Mouse (Mus musculus) heart, embryonic 10.5 days (tissue): Measurements from ENCODE around the gene Tmc1. TPM values are rescaled to one million over a fixed set of nuclear protein-coding genes. Genes with fewer than 3 reads are reported as not detected.

Experiments
- DNase-seq: peaks from one replicate; pipeline ENCODE4 v3.0.0-alpha.2; 2017; ENCODE audit warnings: low spot score
- H3K27ac ChIP-seq: fragments of 300-500 bp; sonication (generic); 2 replicates; pipeline ENCODE4 v1.5.1; 2016; ENCODE audit warnings: mild to moderate bottlenecking
- H3K27me3 ChIP-seq: fragments of 300-500 bp; sonication (generic); 2 replicates; pipeline ENCODE4 v1.6.1; 2016; ENCODE audit warnings: mild to moderate bottlenecking; ENCODE audit not compliant: poor library complexity, insufficient read depth, severe bottlenecking
- H3K36me3 ChIP-seq: fragments of 300-500 bp; sonication (generic); 2 replicates; pipeline ENCODE4 v1.6.1; 2016; ENCODE audit warnings: mild to moderate bottlenecking, moderate library complexity
- H3K4me1 ChIP-seq: fragments of 300-500 bp; sonication (generic); 2 replicates; pipeline ENCODE4 v1.6.1; 2016; ENCODE audit warnings: mild to moderate bottlenecking
- H3K4me3 ChIP-seq: fragments of 300-500 bp; sonication (generic); 2 replicates; pipeline ENCODE4 v1.5.1; 2016; ENCODE audit warnings: mild to moderate bottlenecking, moderate library complexity
- H3K9me3 ChIP-seq: fragments of 300-500 bp; sonication (generic); 2 replicates; pipeline ENCODE4 v1.6.1; 2016; ENCODE audit warnings: mild to moderate bottlenecking, moderate library complexity
- WGBS: fragments of 180-500 bp; shearing (Covaris S2); methylation state at CpG from one replicate; pipeline ENCODE4 v1.1.7; 2016; 5-methylcytosine and 5-hydroxymethylcytosine counted together
- polyA plus RNA-seq: library from polyadenylated mRNA; unstranded; fragments of >200 nt; fragmentation: Nextera tagmentation; extraction: Ambion mirVana; gene quantifications from 2 replicates; pipeline ENCODE4 v1.2.1, GENCODE M21; 2016

Tmc1 gene
- polyA plus RNA-seq, 1 experiment from 2014 or later, result not detected

DNA sequence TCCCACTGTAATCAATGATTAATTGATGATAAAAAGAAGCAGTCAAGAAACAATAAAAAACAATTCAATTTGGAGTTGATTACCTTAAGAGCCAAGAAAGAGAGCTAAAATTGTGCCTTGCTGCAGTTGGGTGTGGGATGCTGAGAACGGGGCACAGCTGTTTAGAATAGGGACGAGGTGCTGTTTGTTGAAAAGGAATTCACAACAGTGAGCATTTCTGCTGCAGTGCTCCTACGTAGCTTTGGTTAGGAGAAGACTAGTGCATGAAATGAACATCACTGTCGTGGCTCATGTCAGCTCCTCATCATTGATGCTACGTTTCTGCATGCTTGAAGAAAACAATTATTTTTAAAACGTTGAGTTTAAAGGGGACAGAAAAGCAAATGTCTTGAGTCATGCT lies 166.7 kb downstream of the Tmc1 start:
- H3K27ac ChIP-seq, result no peak overlapping the region
- H3K4me3 ChIP-seq, result no peak overlapping the region
- whole genome bisulfite sequencing, result 72% methylated on average over 6 of the region's 6 CpGs
- no peaks in the 10 kb centered on the region for H3K27me3 ChIP-seq
- H3K9me3 ChIP-seq, result no peaks in the 10 kb centered on the region
- H3K36me3 ChIP-seq, result no peaks in the 10 kb centered on the region
- no peak for DNase-seq
- no peaks in the 10 kb centered on the region for H3K4me1 ChIP-seq

DNA sequence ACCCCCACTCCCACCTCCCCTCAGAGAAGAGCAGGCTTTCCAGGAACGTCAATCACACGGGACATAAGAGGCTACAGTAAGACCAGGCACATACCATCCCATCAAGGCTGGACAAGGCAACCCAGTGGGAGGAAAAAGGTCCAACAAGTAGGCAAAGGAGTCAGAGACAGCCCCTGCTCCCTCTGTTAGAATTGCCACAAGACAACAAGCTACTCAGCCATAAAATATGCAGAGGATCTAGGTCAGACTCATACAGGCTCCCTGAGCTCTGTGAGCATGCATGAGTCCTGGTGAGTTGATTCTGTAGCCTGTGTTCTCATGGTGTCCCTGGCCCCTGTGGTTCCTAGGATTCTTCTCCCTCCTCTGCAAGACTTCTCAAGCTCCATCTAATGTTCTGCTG lies 178.3 kb downstream of the Tmc1 start:
- no peaks in the 10 kb centered on the region for H3K36me3 ChIP-seq
- 62% methylated on average over 2 of the region's 2 CpGs for WGBS
- no peaks in the 10 kb centered on the region for H3K27me3 ChIP-seq
- no peak for DNase-seq
- H3K4me3 ChIP-seq, result no peak overlapping the region
- H3K9me3 ChIP-seq, result no peaks in the 10 kb centered on the region
- no peaks in the 10 kb centered on the region for H3K4me1 ChIP-seq
- no peak overlapping the region for H3K27ac ChIP-seq

DNA sequence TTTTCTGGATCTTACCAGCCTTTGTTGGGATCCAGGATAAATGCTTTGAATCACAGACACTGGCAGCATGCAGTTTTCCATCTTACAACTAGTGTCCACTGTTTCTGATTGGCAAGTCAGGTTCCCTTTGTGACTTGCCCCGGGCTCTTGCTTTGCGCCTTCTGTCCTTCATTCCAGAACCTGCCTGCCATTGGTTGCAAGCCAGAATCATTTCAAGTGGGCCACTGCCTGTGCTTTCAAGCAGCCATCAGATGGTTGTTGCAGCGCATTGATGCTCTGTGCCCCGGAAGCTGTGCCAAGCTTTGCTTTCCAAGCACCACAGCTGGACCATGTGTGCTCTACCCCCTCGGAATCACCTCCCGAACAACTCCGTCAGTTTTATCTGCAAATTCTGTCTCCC lies 180.1 kb downstream of the Tmc1 start:
- Histone ChIP-seq H3K4me3 (no peak overlapping the region), H3K36me3 (no peaks in the 10 kb centered on the region), H3K27ac (no peak overlapping the region), H3K27me3 (no peaks in the 10 kb centered on the region), H3K4me1 (no peaks in the 10 kb centered on the region), H3K9me3 (no peaks in the 10 kb centered on the region)
- no peak for DNase-seq
- 90% methylated on average over 7 of the region's 7 CpGs for WGBS

DNA sequence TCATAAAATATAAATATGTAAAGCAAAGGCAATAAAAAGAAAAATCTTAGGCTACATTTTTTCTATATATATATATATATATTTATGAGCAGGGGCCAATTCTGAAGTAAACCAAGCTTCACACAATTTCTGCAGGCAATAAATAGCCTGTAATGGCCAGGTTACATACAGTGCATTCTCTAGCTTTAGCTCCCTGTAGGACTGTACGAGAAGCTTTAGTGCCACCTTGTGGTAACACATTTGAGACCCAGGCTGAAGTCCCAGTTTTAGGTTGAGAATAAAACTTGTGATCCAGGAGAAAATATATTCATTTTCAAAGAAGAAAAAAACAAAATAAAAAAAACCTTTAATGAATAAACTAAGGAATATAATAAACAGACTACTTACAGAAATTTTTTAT lies 189.8 kb downstream of the Tmc1 start:
- H3K9me3 ChIP-seq, result no peaks in the 10 kb centered on the region
- DNase-seq, result no peak
- no peaks in the 10 kb centered on the region for H3K36me3 ChIP-seq
- H3K27me3 ChIP-seq, result no peaks in the 10 kb centered on the region
- 21% methylated on average over 1 of the region's 1 CpGs for WGBS
- no peaks in the 10 kb centered on the region for H3K4me1 ChIP-seq
- H3K27ac ChIP-seq, result no peak overlapping the region
- H3K4me3 ChIP-seq, result no peak overlapping the region

DNA sequence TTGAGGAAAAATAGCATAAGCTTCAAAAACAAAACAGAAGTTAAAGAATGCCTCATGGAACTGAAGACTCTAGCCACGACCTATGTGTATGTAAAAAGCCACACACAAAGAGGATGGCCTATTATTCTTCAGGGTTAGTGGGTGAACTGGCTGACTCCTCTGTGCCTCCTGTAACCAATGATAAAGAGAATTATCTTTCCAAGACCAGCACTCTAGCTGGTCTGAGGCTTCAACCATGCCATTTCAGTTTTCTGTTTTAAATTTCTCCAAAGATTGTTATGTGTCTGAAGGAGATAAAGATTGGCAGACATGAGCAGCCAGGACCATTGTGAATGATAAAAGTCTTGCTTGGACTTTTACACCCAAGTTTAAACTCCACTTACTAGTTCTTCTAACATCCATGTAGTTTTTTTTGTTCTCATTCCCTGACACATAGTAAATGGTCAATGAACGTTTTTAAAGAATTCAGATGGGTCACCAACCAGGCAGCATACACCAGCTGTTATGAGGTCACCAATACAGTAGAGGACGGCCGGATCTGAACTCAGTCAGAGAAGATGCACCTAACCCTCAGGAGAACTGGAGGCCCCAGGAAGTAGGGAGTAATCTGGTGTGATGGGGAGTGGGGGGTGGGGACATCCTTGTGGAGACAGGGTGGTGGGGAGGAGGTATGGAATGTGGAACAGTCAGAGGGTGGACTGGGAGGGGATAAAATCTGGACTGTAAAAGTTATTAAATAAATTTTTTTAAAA lies 192.2 kb downstream of the Tmc1 start:
- Histone ChIP-seq H3K4me1 (no peaks in the 10 kb centered on the region), H3K9me3 (no peaks in the 10 kb centered on the region), H3K27me3 (no peaks in the 10 kb centered on the region), H3K27ac (no peak overlapping the region), H3K4me3 (no peak overlapping the region), H3K36me3 (no peaks in the 10 kb centered on the region)
- no peak for DNase-seq
- WGBS, result 69% methylated on average over 4 of the region's 4 CpGs

DNA sequence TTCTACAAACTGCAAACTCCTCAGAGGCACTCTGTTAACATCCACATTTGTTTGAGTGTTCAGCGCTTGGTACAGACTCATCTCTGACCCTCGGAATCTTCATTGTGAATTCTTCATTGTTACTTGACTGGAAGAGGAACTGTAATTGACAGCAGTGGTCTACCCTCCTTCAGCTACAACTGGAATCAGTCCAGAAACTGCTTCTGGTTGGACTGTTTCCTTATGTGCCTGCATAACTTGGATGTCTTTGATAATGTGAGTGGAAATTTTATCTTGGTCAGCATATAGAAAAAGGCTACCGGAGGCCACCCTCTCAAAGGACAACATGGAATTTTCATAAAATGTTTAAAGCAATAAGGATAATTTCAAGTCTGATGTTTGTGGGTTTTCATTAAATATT lies 192.9 kb downstream of the Tmc1 start:
- Histone ChIP-seq H3K36me3 (no peaks in the 10 kb centered on the region), H3K4me3 (no peak overlapping the region), H3K27me3 (no peaks in the 10 kb centered on the region), H3K9me3 (no peaks in the 10 kb centered on the region), H3K27ac (no peak overlapping the region), H3K4me1 (no peaks in the 10 kb centered on the region)
- DNase-seq, result no peak
- WGBS, result 82% methylated on average over 3 of the region's 3 CpGs

DNA sequence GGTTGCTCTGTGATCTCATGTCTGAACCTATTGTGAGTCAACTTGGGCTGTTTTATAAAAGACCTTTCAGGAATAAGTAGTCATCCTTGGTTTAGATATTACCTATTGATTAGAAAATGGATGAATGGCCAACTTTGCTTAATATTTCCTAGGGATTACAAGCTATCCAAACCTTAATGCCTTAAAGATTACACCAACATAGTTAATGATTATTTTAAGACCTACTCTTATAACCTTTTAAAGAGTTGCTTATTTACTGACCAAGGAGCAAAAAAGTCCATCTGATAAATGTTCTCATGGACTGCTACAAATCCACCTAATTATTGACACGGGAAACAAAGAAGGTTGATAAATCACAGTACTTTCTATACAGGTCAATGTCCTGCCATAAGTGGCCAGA lies 209.4 kb downstream of the Tmc1 start:
- no peak overlapping the region for H3K4me3 ChIP-seq
- no peaks in the 10 kb centered on the region for H3K4me1 ChIP-seq
- H3K36me3 ChIP-seq, result no peaks in the 10 kb centered on the region
- no peaks in the 10 kb centered on the region for H3K9me3 ChIP-seq
- no peak overlapping the region for H3K27ac ChIP-seq
- no peaks in the 10 kb centered on the region for H3K27me3 ChIP-seq
- DNase-seq, result no peak
- 84% methylated on average over 1 of the region's 1 CpGs for WGBS

Other genes starting within 250 kb of the Tmc1 start
- 1.6 and 3.2 TPM in 2 replicates for gene Aldh1a7, start 226.6 kb downstream of the Tmc1 start, polyA plus RNA-seq